Mouse (Mus musculus): ENCODE data around the gene Eif4a2.

DNA sequence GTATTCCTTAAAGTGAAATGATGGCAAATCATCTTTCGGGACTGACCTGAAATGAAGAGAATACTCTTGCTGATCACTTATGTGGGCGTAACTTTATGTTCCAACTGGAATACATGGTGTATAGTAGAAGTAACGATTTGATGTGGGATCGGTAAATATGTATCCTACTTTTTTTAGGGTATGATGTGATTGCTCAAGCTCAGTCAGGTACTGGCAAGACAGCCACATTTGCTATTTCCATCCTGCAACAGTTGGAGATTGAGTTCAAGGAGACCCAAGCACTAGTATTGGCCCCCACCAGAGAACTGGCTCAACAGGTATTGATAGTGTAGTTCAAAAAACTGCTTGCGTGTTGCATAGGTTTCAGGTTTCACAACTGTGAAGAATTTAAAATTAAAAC is 1.7 kb downstream of the Eif4a2 start:
- TF ChIP-seq CTCF (IDR thresholded peaks at IDR 0.05; ENCODE audit: control insufficient read depth, insufficient read depth, insufficient read length) (no peak), MAX (IDR thresholded peaks at IDR 0.05) (no peak), USF1 (IDR thresholded peaks at IDR 0.05; ENCODE audit: low read depth) (no peak)
